Mouse (Mus musculus) Patski (cell line): ENCODE data around the gene Zdhhc14. TPM values are rescaled to one million over a fixed set of nuclear protein-coding genes. Genes with fewer than 3 reads are reported as not detected.

Experiments used
- ATAC-seq: fragments of 100-300 bp; one replicate; pipeline ENCODE4 v1.8.0; 2021
- CTCF ChIA-PET: fragments of 350-600 bp; sonication (Branson Sonifier 250); formaldehyde crosslinking; loops from one replicate; lab custom pipeline; 2022; ENCODE audit warnings: inconsistent platforms; lab: Charles Lee
- POLR2A ChIA-PET: fragments of 350-600 bp; sonication (Branson Sonifier 250); formaldehyde crosslinking; loops from one replicate; lab custom pipeline; 2022; ENCODE audit warnings: antibody characterized with exemption, inconsistent platforms; lab: Charles Lee
- DNase-seq: peaks from one replicate; pipeline ENCODE4 v3.0.0-alpha.2; 2011; ENCODE audit warnings: low read depth, low spot score
- H3K27me3 ChIP-seq: fragments of 371-371 bp; one replicate; pipeline ENCODE4 v1.5.1; 2021
- CTCF ChIP-seq: fragments of 100-300 bp; IDR thresholded peaks from one replicate; pipeline ENCODE4 v1.5.1; 2021
- in situ Hi-C: fragments of 300-500 bp; cut with MboI; formaldehyde crosslinking; loops from 3 replicates; pipeline ENCODE4 v1.11.1; 2018; ENCODE audit warnings: low pct_unique_long_range_greater_than_20kb, mixed read lengths
- polyA plus RNA-seq: library from polyadenylated mRNA; unstranded; gene quantifications from one replicate; pipeline ENCODE4 v1.2.3, GENCODE M21; 2021

Zdhhc14 gene
- polyA plus RNA-seq, 1 experiment from 2014 or later = 2.4 TPM

DNA sequence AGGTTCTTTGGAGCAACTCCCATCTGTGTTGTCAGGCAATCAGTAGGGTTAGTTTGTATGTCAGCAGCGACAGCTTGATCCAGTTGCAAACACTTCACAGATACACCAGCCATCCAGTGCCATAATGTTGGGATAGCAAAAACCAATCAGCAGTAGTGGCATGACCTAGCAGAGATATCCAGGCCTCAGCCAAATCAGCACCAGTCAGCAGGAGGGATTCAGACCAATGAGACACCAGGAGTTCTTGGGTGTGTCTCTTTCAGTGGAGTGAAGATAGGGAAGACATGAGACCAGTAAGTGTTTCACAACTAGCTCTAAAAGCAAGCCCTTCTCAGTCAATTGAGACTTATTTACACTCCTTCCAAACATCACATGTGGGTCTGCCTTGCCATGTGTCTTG is 7.7 kb upstream of the Zdhhc14 start:
- ATAC-seq (no peak), DNase-seq (no peak)
- TF ChIP-seq CTCF = no peak
- ChIA-PET POLR2A (no interaction called here), CTCF (interaction anchor here (1.1 kb wide), 1 partner anchor 14 kb away, joined by 3 read pairs; no protein-coding TSS in a partner anchor)
- no peaks in the 10 kb centered on the region for H3K27me3 ChIP-seq
- in situ Hi-C loops = no loop called here

DNA sequence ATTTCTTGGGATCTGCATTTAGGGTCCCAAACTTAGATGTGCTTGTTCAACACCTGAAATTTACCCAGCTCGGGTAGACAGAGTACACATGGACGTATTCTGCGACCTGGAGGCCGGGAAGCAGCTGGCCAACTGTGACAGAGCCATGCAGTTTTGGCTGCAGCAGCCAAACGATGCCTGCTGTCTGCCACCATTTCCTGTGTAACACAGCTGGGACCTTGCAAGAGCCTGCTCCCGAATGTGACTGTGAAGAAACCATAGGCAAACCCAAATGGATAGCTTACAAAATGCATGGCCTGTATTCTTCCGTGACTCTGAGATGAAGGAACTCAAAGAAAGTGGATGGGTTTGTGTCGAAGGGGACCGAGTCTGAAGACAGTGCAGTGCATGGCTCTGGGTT is 4.2 kb upstream of the Zdhhc14 start:
- DNase-seq (no peak), ATAC-seq (no peak)
- TF ChIP-seq CTCF = no peak
- in situ Hi-C loops = no loop called here
- no peaks in the 10 kb centered on the region for H3K27me3 ChIP-seq
- CTCF ChIA-PET = interaction anchor here (1.2 kb wide), 1 partner anchor 265 kb away, joined by 3 read pairs; no protein-coding TSS in a partner anchor
- POLR2A ChIA-PET = no interaction called here

DNA sequence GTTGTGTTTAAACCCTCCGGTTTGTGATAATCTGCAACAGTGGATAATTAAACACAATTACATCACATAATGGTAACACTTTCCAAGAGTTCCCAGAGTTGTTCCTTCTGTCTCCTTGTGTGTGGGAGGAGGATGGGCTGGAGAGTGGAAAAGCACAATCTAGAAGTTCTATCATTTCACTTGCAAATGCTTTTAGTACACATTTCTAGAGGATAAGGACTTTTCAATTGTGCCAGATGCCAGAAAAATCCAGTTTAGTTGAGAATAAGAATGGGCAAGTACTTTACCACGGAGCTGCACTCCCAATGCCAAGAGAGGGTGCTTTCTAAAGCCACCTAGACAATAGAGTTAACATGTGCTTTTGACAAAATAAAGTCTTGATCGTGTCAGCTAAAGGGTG is 2.0 kb upstream of the Zdhhc14 start:
- no peak for TF ChIP-seq CTCF
- in situ Hi-C loops = loop anchor here (5.0 kb wide), 1 partner anchor 77 kb away; no protein-coding TSS in a partner anchor
- POLR2A ChIA-PET = no interaction called here
- H3K27me3 ChIP-seq = no peaks in the 10 kb centered on the region
- CTCF ChIA-PET = interaction anchor here (1.8 kb wide), 1 partner anchor 50 kb away, joined by 7 read pairs; the partner anchor contains the start of gene Tmem242
- ATAC-seq = no peak
- no peak for DNase-seq

DNA sequence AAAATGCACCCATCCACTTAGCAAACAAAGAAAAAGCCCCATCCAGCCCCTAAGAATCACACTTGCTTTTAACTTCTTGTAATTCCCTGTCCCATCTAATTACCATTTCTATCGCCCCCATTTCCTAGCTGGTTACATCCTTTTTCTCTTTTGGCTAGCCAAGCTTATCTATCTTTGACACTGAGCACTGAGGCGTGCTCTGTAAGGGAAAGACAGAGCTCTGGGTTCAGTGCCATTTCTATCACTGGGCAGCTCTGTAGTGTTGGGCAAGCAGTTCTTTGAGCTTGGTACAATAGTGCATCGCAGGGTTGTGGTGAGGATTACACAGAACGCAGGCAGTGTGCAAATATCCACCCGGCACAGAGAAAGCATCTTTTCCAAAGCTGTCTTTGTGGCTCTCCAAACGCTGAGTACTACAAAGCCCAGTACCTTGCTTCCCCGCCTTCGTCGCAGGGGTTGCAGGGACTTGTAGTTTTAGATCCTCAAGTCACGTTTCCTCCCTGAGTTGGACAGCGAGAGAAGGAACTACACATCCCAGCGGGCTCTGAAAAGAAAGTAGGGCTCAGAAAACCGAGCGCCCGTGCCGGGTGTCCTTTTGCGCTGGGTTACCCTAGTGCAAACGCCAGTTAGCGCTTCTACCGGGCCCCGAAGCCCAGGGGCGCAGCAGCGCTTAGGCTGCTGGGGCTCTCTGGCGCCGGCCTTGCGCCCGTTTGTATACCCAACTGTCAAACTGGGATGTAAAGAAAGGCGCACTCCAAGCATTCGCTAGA is 1.1 kb upstream of the Zdhhc14 start:
- no peak for TF ChIP-seq CTCF
- in situ Hi-C loops = loop anchor here (5.0 kb wide), 1 partner anchor 76 kb away; no protein-coding TSS in a partner anchor
- POLR2A ChIA-PET = no interaction called here
- ATAC-seq (peak; percentile 79), DNase-seq (peak; percentile 65)
- H3K27me3 ChIP-seq = no peaks in the 10 kb centered on the region
- CTCF ChIA-PET = interaction anchor here (1.8 kb wide), 1 partner anchor 51 kb away, joined by 7 read pairs; the partner anchor contains the start of gene Tmem242

DNA sequence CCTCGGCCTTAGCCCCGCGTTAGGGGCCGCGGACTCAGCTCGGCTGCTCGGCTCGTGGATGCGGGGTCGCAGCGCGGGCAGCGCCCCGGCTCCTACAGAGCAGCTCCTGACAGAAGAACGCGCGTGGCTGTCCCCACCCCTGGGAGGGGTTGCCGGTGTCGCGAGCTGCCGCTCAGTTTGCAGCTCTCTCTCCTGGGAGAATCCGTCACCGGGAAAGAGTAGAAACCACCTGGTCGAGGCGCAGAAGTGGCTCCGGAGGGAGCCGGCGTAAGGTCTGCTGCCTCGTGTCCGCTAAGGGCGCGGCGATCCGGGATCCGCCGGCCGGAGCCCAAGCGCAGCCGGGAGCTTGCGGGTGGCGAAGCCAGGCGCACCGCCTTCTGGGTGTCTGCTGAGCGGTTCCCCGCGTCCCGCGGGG is 396 bp downstream of the Zdhhc14 start:
- ChIA-PET CTCF (interaction anchor here (1.0 kb wide), 1 partner anchor 63 kb away, joined by 4 read pairs; no protein-coding TSS in a partner anchor), POLR2A (interaction anchor here (0.6 to 0.7 kb wide), 2 partner anchors 52 to 514 kb away, joined by 3 read pairs; no protein-coding TSS in a partner anchor)
- ATAC-seq = peak; percentile 34
- in situ Hi-C loops = loop anchor here (5.0 kb wide), 1 partner anchor 75 kb away; no protein-coding TSS in a partner anchor
- no peak for TF ChIP-seq CTCF
- DNase-seq = no peak
- no peaks in the 10 kb centered on the region for H3K27me3 ChIP-seq

DNA sequence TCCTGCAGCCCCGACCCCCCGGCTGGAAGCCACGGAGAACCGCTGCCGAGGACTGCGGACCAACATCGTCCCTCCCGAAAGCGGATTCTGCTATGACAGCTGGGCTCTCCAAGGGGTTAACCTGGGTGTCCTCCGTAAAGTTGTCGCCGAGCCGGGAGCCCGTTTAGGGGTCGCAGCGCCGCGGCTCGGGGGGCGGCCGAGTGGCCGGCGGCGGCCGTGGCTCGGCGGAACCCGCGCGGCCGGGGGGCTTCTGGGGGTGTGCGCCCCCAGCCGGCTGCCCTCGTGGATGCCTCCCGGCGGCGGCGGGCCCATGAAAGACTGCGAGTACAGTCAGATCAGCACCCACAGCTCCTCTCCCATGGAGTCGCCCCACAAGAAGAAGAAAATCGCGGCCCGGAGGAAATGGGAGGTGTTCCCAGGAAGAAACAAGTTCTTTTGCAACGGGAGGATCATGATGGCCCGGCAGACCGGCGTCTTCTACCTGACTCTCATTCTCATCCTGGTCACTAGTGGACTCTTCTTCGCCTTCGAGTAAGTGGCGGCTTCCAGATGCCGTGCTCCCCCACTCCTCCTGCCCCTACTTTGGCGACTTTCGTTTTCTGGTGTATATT is 909 bp downstream of the Zdhhc14 start:
- no peaks in the 10 kb centered on the region for H3K27me3 ChIP-seq
- CTCF ChIA-PET = interaction anchor here (1.0 kb wide), 1 partner anchor 64 kb away, joined by 4 read pairs; no protein-coding TSS in a partner anchor
- POLR2A ChIA-PET = interaction anchor here (0.6 to 0.7 kb wide), 2 partner anchors 53 to 513 kb away, joined by 3 read pairs; no protein-coding TSS in a partner anchor
- in situ Hi-C loops = loop anchor here (5.0 kb wide), 1 partner anchor 74 kb away; no protein-coding TSS in a partner anchor
- no peak for ATAC-seq
- TF ChIP-seq CTCF = peak; percentile 47
- no peak for DNase-seq

DNA sequence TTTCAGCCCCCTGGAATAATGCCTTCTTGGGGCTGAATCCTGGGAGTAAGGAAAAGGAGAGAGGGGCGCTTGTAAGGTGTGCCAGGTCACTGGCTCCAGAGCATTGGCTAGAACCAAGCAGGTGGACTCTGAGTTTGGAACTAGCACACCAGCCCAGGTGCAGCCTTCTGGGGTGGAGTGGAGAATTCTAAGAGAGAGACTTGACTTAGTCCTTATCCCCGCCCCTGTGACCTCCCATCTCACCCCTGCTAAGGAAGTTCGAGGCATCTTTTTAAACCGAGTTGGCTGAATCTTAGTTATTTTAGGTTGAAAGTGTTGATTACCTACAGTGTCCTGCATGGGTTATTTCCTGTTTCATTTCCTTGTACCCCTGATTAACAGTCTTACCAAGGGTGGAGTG is 1.5 kb downstream of the Zdhhc14 start:
- DNase-seq (no peak), ATAC-seq (no peak)
- no peaks in the 10 kb centered on the region for H3K27me3 ChIP-seq
- TF ChIP-seq CTCF = no peak
- ChIA-PET CTCF (no interaction called here), POLR2A (no interaction called here)
- in situ Hi-C loops = loop anchor here (5.0 kb wide), 1 partner anchor 73 kb away; no protein-coding TSS in a partner anchor

DNA sequence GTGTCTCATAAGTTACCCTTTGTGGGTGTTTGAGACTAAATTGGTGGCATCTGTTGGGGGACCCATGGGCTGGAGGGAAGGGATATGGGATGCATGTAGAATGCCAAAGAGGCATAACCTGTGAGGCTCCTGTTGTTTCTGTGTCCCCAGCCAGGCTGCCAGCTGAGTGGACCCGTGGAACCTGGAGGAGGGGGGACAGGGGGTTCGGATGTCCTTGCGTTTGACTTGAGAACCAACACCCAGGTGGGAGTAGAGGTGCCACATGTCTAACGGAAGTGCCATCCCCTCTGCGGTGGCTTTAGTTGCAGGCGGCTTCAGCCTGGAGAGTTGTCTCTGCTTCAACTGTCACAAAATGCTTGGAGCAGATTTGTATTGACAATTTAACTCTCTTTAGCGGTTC is 2.5 kb downstream of the Zdhhc14 start:
- ChIA-PET POLR2A (no interaction called here), CTCF (interaction anchor here (1.0 to 1.8 kb wide), 2 partner anchors 54 to 66 kb away, joined by 3 to 4 read pairs; no protein-coding TSS in a partner anchor)
- DNase-seq (no peak), ATAC-seq (no peak)
- TF ChIP-seq CTCF = no peak
- no peaks in the 10 kb centered on the region for H3K27me3 ChIP-seq
- in situ Hi-C loops = loop anchor here (5.0 kb wide), 1 partner anchor 72 kb away; no protein-coding TSS in a partner anchor

DNA sequence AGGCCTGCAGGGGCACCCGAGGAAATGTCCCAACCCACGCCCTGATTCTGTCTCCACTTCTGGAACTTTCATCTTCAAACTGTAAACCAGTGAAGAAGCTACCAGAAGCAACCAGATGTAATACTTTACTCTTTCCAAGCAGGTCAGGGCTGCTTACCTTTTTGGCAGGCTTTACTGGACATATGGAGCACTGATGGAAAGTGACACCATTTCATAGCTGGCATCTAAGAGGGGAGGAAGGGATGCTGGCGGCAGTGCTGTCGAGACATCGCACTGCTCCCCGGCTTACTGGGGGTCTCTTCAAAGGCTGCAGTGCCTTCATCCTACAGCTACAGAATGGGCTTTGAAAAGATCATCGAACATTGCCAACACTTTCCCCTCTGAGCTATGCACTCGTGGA is 5.3 kb downstream of the Zdhhc14 start:
- POLR2A ChIA-PET = interaction anchor here (1.1 kb wide), 1 partner anchor 13 kb away, joined by 4 read pairs; no protein-coding TSS in a partner anchor
- CTCF ChIA-PET = no interaction called here
- in situ Hi-C loops = no loop called here

DNA sequence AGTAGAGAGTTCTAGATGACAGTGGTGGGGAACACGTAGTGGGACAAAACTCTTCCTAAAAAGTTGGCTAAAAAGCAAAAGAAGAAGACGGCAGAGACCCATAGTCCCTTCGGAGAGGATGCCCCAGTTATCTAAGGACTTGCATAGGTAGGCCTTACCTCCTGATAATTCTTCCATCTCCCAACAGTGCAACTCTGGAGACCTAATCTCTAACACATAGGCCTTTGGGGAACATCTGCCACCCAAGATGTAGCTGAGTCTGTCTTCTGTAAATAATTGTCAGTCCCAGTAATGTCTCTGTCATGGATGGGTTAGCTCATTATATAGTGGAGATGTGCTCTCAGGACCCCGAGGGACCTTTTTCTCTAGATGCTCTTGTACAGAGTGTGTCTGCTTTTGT is 6.6 kb downstream of the Zdhhc14 start:
- TF ChIP-seq CTCF = no peak
- ATAC-seq = no peak
- POLR2A ChIA-PET = no interaction called here

More for the DNA sequence above, 5.3 kb downstream of the Zdhhc14 start:
- H3K27me3 ChIP-seq = no peaks in the 10 kb centered on the region
- TF ChIP-seq CTCF = no peak
- DNase-seq (no peak), ATAC-seq (no peak)

More for the DNA sequence above, 6.6 kb downstream of the Zdhhc14 start:
- no peaks in the 10 kb centered on the region for H3K27me3 ChIP-seq
- CTCF ChIA-PET = no interaction called here
- no peak for DNase-seq
- in situ Hi-C loops = no loop called here
